Mouse (Mus musculus) neutrophil, adult 65 days (primary cell): ENCODE measurements around the gene Olfr876. TPM values are rescaled to one million over a fixed set of nuclear protein-coding genes. Genes with fewer than 3 reads are reported as not detected.

ENCODE experiments used
- total RNA-seq: library from RNA; stranded (reverse); gene quantifications from 2 replicates; pipeline ENCODE4 v1.2.4, GENCODE M21; 2023

The Olfr876 gene
- not detected in 2 replicates for total RNA-seq

DNA sequence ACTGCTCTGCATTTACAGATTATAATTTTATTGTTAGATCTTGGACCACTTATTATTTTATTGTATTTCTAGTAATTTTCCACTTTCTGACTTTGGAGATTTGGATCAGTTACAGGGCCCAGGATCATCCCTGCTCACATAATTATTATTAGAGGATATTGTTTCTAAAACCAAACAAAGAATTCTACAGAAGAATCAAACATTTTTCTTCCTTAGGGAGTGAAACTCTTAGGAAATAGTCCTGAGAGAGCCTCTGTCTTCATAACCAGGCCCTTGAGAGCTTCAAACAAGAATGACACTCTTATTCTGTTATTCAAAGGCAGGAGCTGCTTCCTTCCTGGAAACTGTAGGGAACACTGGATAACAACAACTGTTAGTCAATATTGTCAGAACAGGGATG is at the start of gene Olfr876:
Gene Olfr876, plus strand, starts transcription at position 301 of the 400 bp plus-strand sequence.

GRCm38 (mm10) chr9:37771759-37772158 is 31.1 kb upstream of the Olfr876 start, which contains the start of gene Olfr875:
TSS of gene Olfr875 (plus strand) at chr9:37771857.

GRCm38 (mm10) chr9:37853969-37854368 is 51.1 kb downstream of the Olfr876 start, which contains the start of gene Olfr877:
TSS of gene Olfr877 (plus strand) at chr9:37854269.

Other genes starting within 250 kb of the Olfr876 start
- 2.5 and 2.6 TPM in 2 replicates for gene Siae, start 247.3 kb upstream of the Olfr876 start, total RNA-seq
- 0.73 TPM in 1 of 2 replicates, not detected in the other for gene Spa17, start 189.3 kb upstream of the Olfr876 start, total RNA-seq
- 50.3 and 54.0 TPM in 2 replicates for gene Tbrg1, start 145.7 kb upstream of the Olfr876 start, total RNA-seq
- gene Panx3, start 133.8 kb upstream of the Olfr876 start, total RNA-seq, result not detected in 2 replicates
- not detected in 2 replicates for gene Olfr160, start 86.8 kb upstream of the Olfr876 start, total RNA-seq
- not detected in 2 replicates for gene Olfr874, start 57.9 kb upstream of the Olfr876 start, total RNA-seq
- gene Olfr875, start 31.2 kb upstream of the Olfr876 start, total RNA-seq, result not detected in 2 replicates
- gene Olfr877, start 51.2 kb downstream of the Olfr876 start, total RNA-seq, result not detected in 2 replicates
- gene Olfr145, start 93.7 kb downstream of the Olfr876 start, total RNA-seq, result not detected in 2 replicates
- not detected in 2 replicates for gene Olfr878, start 114.8 kb downstream of the Olfr876 start, total RNA-seq
- gene Olfr881, start 188.8 kb downstream of the Olfr876 start, total RNA-seq, result not detected in 2 replicates
- gene Olfr883, start 222.8 kb downstream of the Olfr876 start, total RNA-seq, result not detected in 2 replicates
- not detected in 2 replicates for gene Olfr884, start 243.5 kb downstream of the Olfr876 start, total RNA-seq